Mouse (Mus musculus) thymus, adult 2 months (tissue): ENCODE measurements around the gene Sh3kbp1.

Experiments used
- CTCF ChIP-seq: fragments of 200-500 bp; IDR thresholded peaks from 2 replicates; pipeline ENCODE4 v1.5.1; 2012; ENCODE audit warnings: mild to moderate bottlenecking, control low read depth, low read length, moderate library complexity, borderline replicate concordance; ENCODE audit not compliant: control insufficient read depth, poor library complexity, insufficient read depth; ENCODE audit errors: extremely low read depth
- POLR2A ChIP-seq: fragments of 200-500 bp; IDR thresholded peaks from 2 replicates; pipeline ENCODE4 v1.6.1; 2012; ENCODE audit warnings: mild to moderate bottlenecking, low read length, control low read depth, moderate library complexity; ENCODE audit not compliant: control insufficient read depth, poor library complexity, insufficient read depth; ENCODE audit errors: extremely low read depth

DNA sequence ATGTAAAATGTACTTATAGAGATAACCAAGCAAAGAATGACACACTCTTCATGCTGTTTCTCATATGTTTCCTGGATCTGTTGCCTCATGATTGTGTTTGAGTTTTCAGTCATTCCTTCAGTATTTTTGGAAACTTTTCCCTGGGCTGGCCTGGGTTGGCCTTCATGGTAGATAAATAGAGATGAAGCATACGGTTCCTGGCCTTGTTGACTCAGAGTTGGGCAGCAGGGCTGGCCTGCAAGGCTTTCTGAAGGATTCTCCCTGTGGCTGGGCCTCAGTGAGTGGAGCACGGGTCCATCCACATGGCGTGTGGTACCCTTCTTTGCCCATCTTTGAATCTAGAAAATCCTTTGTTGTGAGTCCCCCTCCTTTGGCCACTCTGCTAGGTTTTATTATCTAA, 276.3 kb downstream of the Sh3kbp1 start:
- no peak for TF ChIP-seq CTCF
- no peak for TF ChIP-seq POLR2A
